Mouse (Mus musculus): ENCODE data around the gene Pih1d1. TPM values are rescaled to one million over a fixed set of nuclear protein-coding genes. Genes with fewer than 3 reads are reported as not detected.
"Not testable (repeated sequence)": the region's sequence is repeated elsewhere in the genome, so short reads cannot be mapped to it uniquely, and the experiment has no call there.

The Pih1d1 gene
- total and polyA plus RNA-seq, 3 experiments: 50.8 to 69.2 (median 52.2) TPM

GRCm38 (mm10) chr7:45167761-45168445 is 13.8 kb downstream of the Pih1d1 start:
- no peak for DNase-seq

GRCm38 (mm10) chr7:45168656-45169055 is 14.6 kb downstream of the Pih1d1 start:
- no peak for DNase-seq

GRCm38 (mm10) chr7:45169495-45169894 is 15.4 kb downstream of the Pih1d1 start:
- DNase-seq: no peak

GRCm38 (mm10) chr7:45172974-45173373 is 18.9 kb downstream of the Pih1d1 start:
- DNase-seq: no peak

DNA sequence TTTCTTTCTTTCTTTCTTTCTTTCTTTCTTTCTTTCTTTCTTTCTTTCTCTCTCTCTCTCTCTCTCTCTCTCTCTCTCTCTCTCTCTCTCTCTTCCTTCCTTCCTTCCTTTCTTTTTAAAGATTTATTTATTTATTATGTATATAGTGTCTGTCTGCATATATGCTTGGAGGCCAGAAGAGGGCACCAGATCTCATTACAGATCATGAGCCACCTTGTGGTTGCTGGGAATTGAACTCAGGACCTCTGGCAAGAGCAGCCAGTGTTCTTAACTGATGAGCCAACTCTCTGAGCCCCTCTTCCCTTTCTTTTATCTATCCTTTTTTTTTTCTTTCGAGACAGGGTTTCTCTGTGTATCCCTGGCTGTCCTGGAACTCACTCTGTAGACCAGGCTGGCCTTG is 19.7 kb downstream of the Pih1d1 start:
- DNase-seq: not testable (repeated sequence)

DNA sequence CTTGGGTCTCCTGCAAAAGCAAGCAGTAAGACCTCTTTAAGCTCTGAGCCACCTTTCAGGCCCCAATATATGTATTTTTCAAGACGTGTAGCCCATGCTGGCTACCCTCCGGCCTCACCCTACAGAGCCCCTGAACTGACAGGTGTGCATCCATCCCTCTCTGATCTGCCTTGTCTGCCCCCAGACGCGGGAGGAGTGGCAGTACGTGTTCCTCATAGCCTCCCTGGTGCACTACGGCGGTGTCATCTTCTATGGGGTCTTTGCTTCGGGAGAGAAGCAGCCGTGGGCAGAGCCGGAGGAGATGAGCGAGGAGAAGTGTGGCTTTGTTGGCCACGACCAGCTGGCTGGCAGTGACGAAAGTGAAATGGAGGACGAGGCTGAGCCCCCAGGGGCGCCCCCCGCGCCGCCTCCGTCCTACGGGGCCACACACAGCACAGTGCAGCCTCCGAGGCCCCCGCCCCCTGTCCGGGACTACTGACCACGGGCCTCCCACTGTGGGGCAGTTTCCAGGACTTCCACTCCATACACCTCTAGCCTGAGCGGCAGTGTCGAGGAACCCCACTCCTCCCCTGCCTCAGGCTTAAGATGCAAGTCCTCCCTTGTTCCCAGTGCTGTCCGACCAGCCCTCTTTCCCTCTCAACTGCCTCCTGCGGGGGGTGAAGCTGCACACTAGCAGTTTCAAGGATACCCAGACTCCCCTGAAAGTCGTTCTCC is 20.6 kb downstream of the Pih1d1 start:
- DNase-seq: no peak

GRCm38 (mm10) chr7:45175398-45175797 is 21.3 kb downstream of the Pih1d1 start:
- DNase-seq: no peak

- DNase-seq: no peak
Measured at GRCm38 (mm10) chr7:45175929-45176328, 21.8 kb downstream of the Pih1d1 start.

DNA sequence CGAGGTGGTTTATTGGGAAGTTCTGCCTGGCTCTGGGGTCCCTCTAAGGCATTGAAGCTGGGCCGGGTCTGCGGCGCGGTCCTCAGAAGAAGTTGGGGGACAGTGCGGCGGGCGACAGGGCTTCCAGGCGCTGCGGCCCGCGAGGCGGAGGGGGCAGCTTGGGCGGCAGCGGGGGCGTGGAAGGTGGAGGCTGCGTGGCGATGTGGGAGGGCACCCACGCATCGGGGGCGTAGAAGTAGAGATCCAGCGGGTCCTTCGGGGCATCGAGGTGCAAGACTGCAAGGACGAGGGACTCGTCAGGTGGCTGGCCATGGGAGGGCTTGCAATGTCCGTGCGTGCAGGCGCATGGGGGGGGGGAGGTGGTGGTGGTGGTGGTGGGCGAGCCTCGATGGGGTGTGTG is 22.3 kb downstream of the Pih1d1 start:
- no peak for DNase-seq

DNA sequence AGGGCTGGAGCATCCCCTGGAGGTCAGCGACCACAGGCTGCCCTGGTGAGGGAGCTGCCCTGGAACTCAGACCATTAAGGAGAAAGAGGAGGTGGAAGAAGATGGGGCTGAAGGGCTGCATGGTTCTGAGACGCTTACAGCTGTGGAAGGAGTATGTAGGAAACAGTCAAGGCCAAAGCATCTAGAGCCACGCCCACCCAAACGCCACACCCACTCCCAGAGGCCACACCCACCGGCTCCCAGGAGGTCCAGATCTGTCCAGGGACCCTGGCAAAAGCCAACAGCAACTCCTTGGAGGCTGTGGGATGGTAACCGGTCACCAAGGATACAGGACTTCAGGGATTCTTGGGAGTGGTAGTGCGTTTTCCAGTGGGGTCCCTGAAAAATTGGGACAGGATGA is 24.4 kb downstream of the Pih1d1 start:
- no peak for DNase-seq

DNA sequence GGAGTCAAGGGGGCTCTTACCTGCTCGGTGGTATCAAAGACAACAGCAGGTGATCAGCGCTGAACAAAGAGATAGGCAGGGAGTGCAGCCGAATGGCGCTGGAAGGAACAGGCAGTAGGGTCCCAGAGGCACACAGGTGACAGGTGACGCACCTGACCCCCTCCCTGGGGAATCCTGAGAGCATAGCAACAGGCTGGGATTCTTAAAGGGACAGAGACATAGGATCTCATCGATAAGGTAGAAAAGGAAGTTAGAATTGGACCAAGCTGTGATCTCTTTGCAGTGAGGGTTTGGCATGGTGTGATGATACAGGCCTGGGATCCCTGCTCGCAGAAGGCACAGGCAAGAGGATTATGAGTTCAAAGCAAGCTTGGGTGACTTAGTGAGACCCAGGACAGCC is 25.4 kb downstream of the Pih1d1 start, which contains the start of gene Gfy:
Gene Gfy (minus strand): TSS at position 101 of the 400 bp plus-strand sequence.
- DNase-seq: no peak

- no peak for DNase-seq
Measured at GRCm38 (mm10) chr7:45180896-45181477, 26.9 kb downstream of the Pih1d1 start, which contains the start of gene Pth2. Gene Pth2 (plus strand): TSS chr7:45180995.

DNA sequence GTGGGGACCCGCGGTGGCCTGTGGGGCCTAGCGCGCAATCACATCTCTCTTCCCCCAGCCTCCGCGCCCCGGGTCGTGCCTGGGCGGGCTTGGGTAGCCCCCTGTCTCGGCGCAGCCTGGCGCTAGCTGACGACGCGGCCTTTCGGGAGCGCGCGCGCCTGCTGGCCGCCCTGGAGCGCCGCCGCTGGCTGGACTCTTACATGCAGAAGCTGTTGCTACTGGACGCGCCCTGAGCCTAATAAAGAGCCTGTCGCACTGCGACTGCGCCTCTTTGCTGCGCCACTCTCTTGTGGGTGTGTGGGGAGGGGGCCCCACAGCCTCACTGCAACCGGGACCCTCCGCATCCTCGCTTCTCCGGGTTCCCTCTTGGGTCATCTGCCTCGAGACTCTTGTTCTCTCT is 27.4 kb downstream of the Pih1d1 start:
- DNase-seq: no peak

- peak; percentile 94 for DNase-seq
Measured at GRCm38 (mm10) chr7:45182199-45182601, 28.1 kb downstream of the Pih1d1 start.

DNA sequence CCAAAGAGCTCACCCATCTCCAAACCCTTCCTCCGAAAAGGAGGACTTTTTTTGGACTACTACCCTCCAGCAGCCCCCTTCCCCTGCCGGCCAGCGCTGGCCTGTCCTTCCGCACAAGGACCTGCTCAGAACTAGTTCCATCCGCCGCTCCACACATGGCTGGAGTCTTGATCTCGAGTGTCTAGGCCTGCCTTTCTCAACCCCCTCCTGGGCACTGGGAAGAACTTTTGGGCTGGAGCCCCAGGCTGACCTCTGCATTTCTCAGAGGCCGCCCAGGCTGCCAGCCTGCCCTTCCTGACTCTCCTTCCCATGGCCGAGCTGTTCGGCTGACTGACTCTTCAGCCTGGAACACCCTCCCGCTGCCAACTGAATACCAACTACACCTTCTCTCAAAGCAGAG is 28.5 kb downstream of the Pih1d1 start:
- DNase-seq: no peak

- DNase-seq: no peak
Measured at GRCm38 (mm10) chr7:45183672-45184071, 29.6 kb downstream of the Pih1d1 start.

GRCm38 (mm10) chr7:45185921-45186320 is 31.8 kb downstream of the Pih1d1 start:
- DNase-seq: no peak

DNA sequence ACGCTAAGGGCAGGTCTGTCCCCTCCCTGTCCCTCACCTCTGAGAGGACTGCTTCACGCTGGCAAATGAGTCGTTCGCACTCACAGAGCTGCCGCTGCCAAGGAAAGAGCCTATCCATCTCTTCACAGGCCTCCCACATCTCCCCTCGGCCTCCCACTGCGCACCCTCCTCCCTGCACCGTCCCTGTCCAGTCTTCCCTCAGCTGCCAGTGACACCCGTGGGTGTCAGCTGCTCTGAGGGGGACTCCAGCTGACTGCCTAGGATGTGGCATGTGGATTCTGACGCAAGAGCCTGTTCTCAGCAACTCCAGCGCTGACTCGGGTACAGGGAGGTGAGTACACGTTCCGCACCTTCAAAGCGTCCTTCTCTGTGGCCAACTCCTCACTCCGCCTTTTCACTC is 35.5 kb downstream of the Pih1d1 start:
- no peak for DNase-seq

- DNase-seq: no peak
Measured at GRCm38 (mm10) chr7:45190186-45190585, 36.1 kb downstream of the Pih1d1 start.

- no peak for DNase-seq
Measured at GRCm38 (mm10) chr7:45191161-45191560, 37.1 kb downstream of the Pih1d1 start.

DNA sequence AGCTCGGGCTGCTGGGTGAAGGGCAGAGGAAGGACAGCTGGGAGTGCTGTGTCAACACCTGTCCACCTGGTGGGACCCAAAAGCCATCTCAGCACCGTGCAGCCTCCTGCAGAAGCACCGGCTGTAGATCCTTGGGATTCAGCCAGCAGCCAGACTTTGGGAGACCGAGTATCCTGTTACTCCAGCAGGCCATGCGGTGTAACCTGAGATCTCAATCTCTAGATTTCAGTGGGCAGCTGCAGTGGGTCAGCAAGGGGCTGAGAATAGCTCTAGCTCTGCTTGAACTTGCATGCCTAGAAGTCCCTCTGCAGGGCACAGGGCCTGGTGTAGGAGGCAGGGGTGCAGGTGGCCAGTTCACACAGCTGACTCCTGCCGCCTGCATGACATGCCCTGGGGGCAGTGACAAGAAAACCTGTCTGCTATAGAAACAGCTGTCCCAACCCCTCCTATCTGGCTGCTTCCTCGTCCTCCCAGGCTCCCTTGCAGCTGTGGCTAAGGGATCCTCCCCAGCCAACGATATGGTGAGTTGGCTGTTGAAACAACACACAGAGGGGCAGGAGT is 37.8 kb downstream of the Pih1d1 start:
- no peak for DNase-seq

- no peak for DNase-seq
Measured at GRCm38 (mm10) chr7:45192585-45193310, 38.6 kb downstream of the Pih1d1 start.
